Mouse (Mus musculus) liver, embryonic 15.5 days (tissue): ENCODE results near the gene Vmac. TPM values are rescaled to one million over a fixed set of nuclear protein-coding genes. Genes with fewer than 3 reads are reported as not detected.
A peak's percentile ranks its signal among the peaks of the same experiment; 100 is the strongest.

Source experiments
- ATAC-seq: fragments of 200-750 bp; cut with Nextera tagmentation; 2 replicates; pipeline ENCODE4 v1.8.0; 2017; ENCODE audit warnings: moderate number of reproducible peaks, mild to moderate bottlenecking, moderate library complexity; ENCODE audit not compliant: insufficient read depth
- H3K27ac ChIP-seq: fragments of 300-500 bp; sonication (generic); replicated peaks from 2 replicates; pipeline ENCODE4 v1.5.1; 2015; ENCODE audit warnings: mild to moderate bottlenecking, inconsistent platforms
- H3K27me3 ChIP-seq: fragments of 300-500 bp; sonication (generic); 2 replicates; pipeline ENCODE4 v1.6.1; 2015; ENCODE audit warnings: mild to moderate bottlenecking, inconsistent platforms
- H3K36me3 ChIP-seq: fragments of 300-500 bp; sonication (generic); replicated peaks from 2 replicates; pipeline ENCODE4 v1.6.1; 2015; ENCODE audit warnings: moderate library complexity, mild to moderate bottlenecking, inconsistent platforms
- H3K4me1 ChIP-seq: fragments of 300-500 bp; sonication (generic); replicated peaks from 2 replicates; pipeline ENCODE4 v1.6.1; 2015; ENCODE audit warnings: inconsistent platforms
- H3K4me2 ChIP-seq: fragments of 300-500 bp; sonication (generic); 2 replicates; pipeline ENCODE4 v1.6.1; 2015; ENCODE audit warnings: moderate library complexity, mild to moderate bottlenecking, inconsistent platforms
- H3K4me3 ChIP-seq: fragments of 300-500 bp; sonication (generic); replicated peaks from 2 replicates; pipeline ENCODE4 v1.5.1; 2015; ENCODE audit warnings: mild to moderate bottlenecking, inconsistent platforms
- H3K9ac ChIP-seq: fragments of 300-500 bp; sonication (generic); 2 replicates; pipeline ENCODE4 v1.6.1; 2015; ENCODE audit warnings: moderate library complexity, mild to moderate bottlenecking, inconsistent platforms
- H3K9me3 ChIP-seq: fragments of 300-500 bp; sonication (generic); replicated peaks from 2 replicates; pipeline ENCODE4 v1.6.1; 2016; ENCODE audit warnings: inconsistent platforms
- WGBS: fragments of 180-500 bp; shearing (Covaris S2); methylation state at CpG from one replicate; pipeline ENCODE4 v1.1.7; 2015; ENCODE audit warnings: mixed read lengths; ENCODE audit not compliant: insufficient replicate concordance; 5-methylcytosine and 5-hydroxymethylcytosine counted together
- polyA plus RNA-seq: library from polyadenylated mRNA; unstranded; fragments of >200 nt; fragmentation: Nextera tagmentation; extraction: Ambion mirVana; gene quantifications from 2 replicates; pipeline ENCODE4 v1.2.1, GENCODE M21; 2015

The Vmac gene
- polyA plus RNA-seq, 1 experiment from 2014 or later: 2.4 TPM

DNA sequence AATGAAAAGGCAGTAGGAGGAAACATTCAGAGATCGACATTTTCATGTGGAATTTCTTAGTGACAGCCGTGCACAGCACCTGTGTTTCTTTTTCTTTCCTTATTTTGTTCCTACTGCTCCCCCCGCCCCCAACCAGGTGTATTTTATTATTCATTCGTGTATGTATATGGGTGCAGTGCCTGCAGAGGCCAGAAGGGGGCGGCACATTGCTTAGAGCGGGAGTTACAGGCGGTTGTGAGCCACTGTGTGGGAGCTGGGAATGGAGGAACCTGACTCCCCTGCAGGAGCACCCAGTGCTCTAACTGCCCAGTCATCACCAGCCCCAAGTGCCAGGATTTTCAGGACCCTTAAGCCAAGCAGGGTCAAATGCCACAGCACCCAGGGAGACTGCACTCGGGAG lies 18.7 kb upstream of the Vmac start:
- H3K9ac ChIP-seq: no peak overlapping the region
- no peak overlapping the region for H3K27ac ChIP-seq
- no peak overlapping the region for H3K4me2 ChIP-seq
- H3K36me3 ChIP-seq: no peaks in the 10 kb centered on the region
- no peak overlapping the region for H3K4me3 ChIP-seq
- no peaks in the 10 kb centered on the region for H3K9me3 ChIP-seq
- H3K4me1 ChIP-seq: no peaks in the 10 kb centered on the region
- no peak for ATAC-seq
- peaks cover 58% of the 10 kb centered on the region for H3K27me3 ChIP-seq
- 32% methylated on average over 8 of the region's 8 CpGs for WGBS

- Histone ChIP-seq H3K4me1 (peaks cover 13% of the 10 kb centered on the region), H3K4me3 (no peak overlapping the region), H3K9me3 (no peaks in the 10 kb centered on the region), H3K9ac (no peak overlapping the region), H3K27ac (no peak overlapping the region), H3K27me3 (peaks cover 68% of the 10 kb centered on the region), H3K4me2 (no peak overlapping the region), H3K36me3 (no peaks in the 10 kb centered on the region)
- no peak for ATAC-seq
- 73% methylated on average over 2 of the region's 2 CpGs for WGBS
Measured at GRCm38 (mm10) chr17:56729656-56730055, 11.8 kb upstream of the Vmac start.

GRCm38 (mm10) chr17:56729151-56729550 lies 11.3 kb upstream of the Vmac start:
- Histone ChIP-seq H3K36me3 (no peaks in the 10 kb centered on the region), H3K9me3 (no peaks in the 10 kb centered on the region), H3K27ac (no peak overlapping the region), H3K4me3 (no peak overlapping the region), H3K4me1 (peaks cover 13% of the 10 kb centered on the region), H3K4me2 (no peak overlapping the region), H3K9ac (no peak overlapping the region), H3K27me3 (peaks cover 63% of the 10 kb centered on the region)
- 60% methylated on average over 6 of the region's 6 CpGs for WGBS
- ATAC-seq: no peak

DNA sequence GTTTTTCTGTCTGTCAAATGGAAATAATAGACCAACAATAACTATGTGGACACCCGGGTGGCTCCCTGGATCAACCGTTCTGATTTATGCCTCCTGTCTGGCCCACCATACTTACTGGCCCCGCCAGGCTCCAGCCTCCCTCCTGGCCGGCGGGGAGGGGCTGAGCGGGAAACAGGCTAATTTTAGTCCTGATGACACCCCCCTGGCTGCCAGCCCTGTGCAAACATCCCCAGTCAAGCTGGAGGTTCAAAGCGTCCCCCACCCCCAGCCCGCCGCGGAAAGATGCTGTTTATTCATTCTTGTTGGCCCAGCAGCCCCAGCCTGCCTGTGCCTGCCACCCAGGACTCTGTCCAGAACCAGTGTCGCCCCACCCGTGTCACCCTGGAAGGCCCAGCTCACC lies 10.3 kb upstream of the Vmac start:
- Histone ChIP-seq H3K9ac (no peak overlapping the region), H3K27me3 (peaks cover 53% of the 10 kb centered on the region), H3K27ac (no peak overlapping the region), H3K4me3 (no peak overlapping the region), H3K4me2 (peak overlapping the region; percentile 21), H3K36me3 (0 out of 2 replicates have a peak, but pooled peaks cover 1% of the 10 kb centered on the region), H3K9me3 (no peaks in the 10 kb centered on the region), H3K4me1 (peaks cover 13% of the 10 kb centered on the region)
- WGBS: 22% methylated on average over 12 of the region's 12 CpGs
- ATAC-seq: no peak

DNA sequence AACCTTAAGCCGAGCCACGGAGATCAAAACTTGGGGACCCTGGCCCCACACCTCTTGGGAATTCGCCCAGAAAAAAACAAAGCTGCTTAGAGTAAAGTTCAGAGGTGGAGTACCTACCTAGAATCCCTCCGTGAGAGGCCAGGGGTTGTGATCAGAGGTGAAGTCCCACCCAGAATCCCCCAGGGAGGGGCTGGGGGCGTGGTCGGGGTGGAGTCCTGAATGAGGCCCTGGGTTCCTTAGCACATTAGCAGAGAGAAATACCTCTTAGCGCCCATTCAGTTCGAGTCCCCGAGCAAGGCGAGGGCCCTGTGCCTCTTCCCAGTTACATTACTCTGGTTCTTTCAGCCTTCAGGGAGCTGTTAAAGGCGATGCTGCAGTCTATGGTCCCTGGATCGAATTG lies 9.8 kb upstream of the Vmac start:
- H3K4me1 ChIP-seq: peaks cover 13% of the 10 kb centered on the region
- H3K9me3 ChIP-seq: no peaks in the 10 kb centered on the region
- peaks cover 51% of the 10 kb centered on the region for H3K27me3 ChIP-seq
- no peak overlapping the region for H3K9ac ChIP-seq
- peak overlapping the region; percentile 21 for H3K4me2 ChIP-seq
- WGBS: 12% methylated on average over 12 of the region's 12 CpGs
- no peak for ATAC-seq
- H3K4me3 ChIP-seq: no peak overlapping the region
- peaks cover 6% of the 10 kb centered on the region for H3K36me3 ChIP-seq
- no peak overlapping the region for H3K27ac ChIP-seq

GRCm38 (mm10) chr17:56727029-56727649 lies 9.3 kb upstream of the Vmac start:
- peaks cover 46% of the 10 kb centered on the region for H3K27me3 ChIP-seq
- H3K4me2 ChIP-seq: 0 out of 2 replicates have a peak overlapping the region, but pooled peaks have one; percentile 21
- H3K27ac ChIP-seq: no peak overlapping the region
- WGBS: 27% methylated on average over 7 of the region's 7 CpGs
- H3K4me1 ChIP-seq: peaks cover 13% of the 10 kb centered on the region
- H3K36me3 ChIP-seq: peaks cover 11% of the 10 kb centered on the region
- H3K9me3 ChIP-seq: no peaks in the 10 kb centered on the region
- ATAC-seq: no peak
- H3K9ac ChIP-seq: no peak overlapping the region
- H3K4me3 ChIP-seq: no peak overlapping the region

DNA sequence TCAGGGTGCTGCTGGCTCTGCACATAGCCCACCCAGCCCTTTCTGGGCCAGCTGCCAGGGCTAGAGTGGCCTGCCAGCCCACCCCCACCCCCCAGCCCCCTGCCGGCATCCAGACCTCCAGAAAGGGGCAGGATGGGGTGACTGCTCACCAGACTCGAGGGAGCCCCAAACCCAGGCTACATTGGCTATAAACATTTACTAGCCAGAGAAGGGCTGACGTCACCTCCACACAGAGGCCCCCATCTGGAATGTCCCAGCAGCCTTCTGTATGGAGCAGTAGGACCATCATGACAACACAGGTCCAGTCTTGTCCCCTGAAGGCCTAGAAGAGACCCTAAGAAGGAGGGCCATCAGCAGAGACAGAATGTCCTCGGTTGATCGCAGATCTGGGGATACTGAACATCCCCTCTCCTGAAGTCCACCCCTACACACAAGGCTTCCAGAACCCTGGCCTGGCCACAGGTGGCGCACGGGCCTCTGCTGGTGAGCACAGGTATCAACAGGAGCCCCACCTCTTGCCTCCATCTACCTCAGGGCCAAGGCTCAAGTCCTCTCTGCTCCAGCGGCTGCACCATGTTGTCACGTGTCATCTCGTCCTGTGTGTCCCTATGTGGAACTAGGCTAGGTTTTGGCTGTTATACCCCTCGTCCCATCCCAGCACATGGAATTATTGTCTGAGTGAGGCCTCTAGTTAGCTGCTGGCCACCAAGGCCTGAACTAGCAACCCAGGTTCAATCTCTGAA lies 5.8 kb upstream of the Vmac start:
- ATAC-seq: no peak
- Histone ChIP-seq H3K27me3 (peaks cover 17% of the 10 kb centered on the region), H3K27ac (no peak overlapping the region), H3K9ac (no peak overlapping the region), H3K4me1 (peaks cover 28% of the 10 kb centered on the region), H3K9me3 (no peaks in the 10 kb centered on the region), H3K4me3 (no peak overlapping the region), H3K36me3 (peaks cover 23% of the 10 kb centered on the region), H3K4me2 (no peak overlapping the region)
- 81% methylated on average over 11 of the region's 11 CpGs for WGBS

GRCm38 (mm10) chr17:56722441-56722840 lies 4.6 kb upstream of the Vmac start:
- Histone ChIP-seq H3K4me1 (peaks cover 24% of the 10 kb centered on the region), H3K27me3 (peaks cover 11% of the 10 kb centered on the region; the same call in 1 of the 2 replicates), H3K4me3 (no peak overlapping the region), H3K4me2 (no peak overlapping the region), H3K9ac (no peak overlapping the region), H3K9me3 (no peaks in the 10 kb centered on the region), H3K27ac (no peak overlapping the region), H3K36me3 (peaks cover 23% of the 10 kb centered on the region)
- ATAC-seq: no peak
- WGBS: 77% methylated on average over 5 of the region's 5 CpGs

GRCm38 (mm10) chr17:56716655-56717362 lies 1.0 kb downstream of the Vmac start:
- H3K36me3 ChIP-seq: peaks cover 23% of the 10 kb centered on the region
- no peaks in the 10 kb centered on the region for H3K27me3 ChIP-seq
- peak overlapping the region; percentile 87 for H3K27ac ChIP-seq
- ATAC-seq: peak; percentile 87
- H3K9ac ChIP-seq: peak overlapping the region; percentile 91
- H3K9me3 ChIP-seq: no peaks in the 10 kb centered on the region
- WGBS: under 1% methylated on average over 55 of the region's 55 CpGs
- H3K4me3 ChIP-seq: peak overlapping the region; percentile 84
- H3K4me1 ChIP-seq: peaks cover 42% of the 10 kb centered on the region
- H3K4me2 ChIP-seq: peak overlapping the region; percentile 95

DNA sequence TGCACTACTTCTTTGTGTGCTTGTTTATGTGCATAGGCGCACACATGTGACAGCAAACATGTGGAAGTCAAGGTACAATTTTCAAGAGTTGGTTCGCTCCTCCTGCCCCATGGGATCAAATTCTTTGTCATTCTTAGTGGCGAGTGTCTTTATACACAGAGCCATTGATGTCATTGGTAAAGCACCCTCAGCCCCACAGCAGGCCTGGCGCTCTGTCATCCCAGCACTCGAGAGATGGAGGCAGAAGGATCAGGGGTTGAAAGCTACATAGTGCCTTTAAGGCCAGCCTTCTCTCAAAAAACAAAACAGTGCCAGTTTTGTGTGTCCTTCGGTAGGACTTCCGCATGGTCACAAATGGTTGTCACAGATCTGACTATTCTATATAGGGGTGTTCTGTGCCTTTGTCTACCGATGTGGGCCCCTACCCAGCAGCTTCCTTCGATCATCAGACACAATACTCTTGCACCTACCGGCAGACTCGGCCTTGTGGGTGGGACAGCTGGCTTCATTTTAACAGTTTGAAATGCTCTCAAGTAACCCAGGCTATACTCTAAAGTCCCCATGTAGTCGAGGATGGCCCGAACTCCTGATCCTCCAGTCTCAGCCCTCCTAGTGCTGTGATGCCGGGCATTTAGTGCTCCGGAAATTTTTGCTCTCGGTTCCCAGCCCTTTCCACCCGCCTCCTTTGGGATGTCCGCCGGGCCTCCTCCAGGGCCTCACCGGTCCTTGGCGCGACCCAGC lies 1.7 kb downstream of the Vmac start:
- no peak for ATAC-seq
- Histone ChIP-seq H3K4me2 (peak overlapping the region; percentile 95), H3K4me3 (peak overlapping the region; percentile 84), H3K4me1 (peaks cover 42% of the 10 kb centered on the region), H3K36me3 (peaks cover 23% of the 10 kb centered on the region), H3K9ac (peak overlapping the region; percentile 59), H3K27ac (peak overlapping the region; percentile 69), H3K9me3 (no peaks in the 10 kb centered on the region), H3K27me3 (no peaks in the 10 kb centered on the region)
- 26% methylated on average over 22 of the region's 22 CpGs for WGBS

- Histone ChIP-seq H3K9me3 (no peaks in the 10 kb centered on the region), H3K4me2 (no peak overlapping the region), H3K27me3 (no peaks in the 10 kb centered on the region), H3K36me3 (peaks cover 28% of the 10 kb centered on the region), H3K27ac (no peak overlapping the region), H3K4me1 (peaks cover 42% of the 10 kb centered on the region), H3K9ac (no peak overlapping the region), H3K4me3 (no peak overlapping the region)
- no peak for ATAC-seq
- 55% methylated on average over 11 of the region's 11 CpGs for WGBS
Measured at GRCm38 (mm10) chr17:56715360-56715759, 2.5 kb downstream of the Vmac start.
